Mouse (Mus musculus): ENCODE data around the gene Abca1. TPM values are rescaled to one million over a fixed set of nuclear protein-coding genes. Genes with fewer than 3 reads are reported as not detected.

Gene Abca1
- 3.8 and 4.4 TPM in 2 replicates for polyA plus RNA-seq (2015; fragmentation: Nextera tagmentation; extraction: Ambion mirVana)

GRCm38 (mm10) chr4:53159767-53160166, at the start of gene Abca1:
Gene Abca1 (minus strand): TSS chr4:53159895.
- peak within 1 kb of the TSS; percentile 42 for H3K9ac ChIP-seq
- peak within 1 kb of the TSS; percentile 7; the same call in 1 of the 2 replicates for H3K27ac ChIP-seq

GRCm38 (mm10) chr4:53204482-53204881, 44.8 kb upstream of the Abca1 start:
- WGBS = 49% methylated on average over 7 of the region's 7 CpGs
- no peak for ATAC-seq (replicated peaks; ENCODE audit: low FRiP score)
- H3K27me3 ChIP-seq = no peaks in the 10 kb centered on the region

More at GRCm38 (mm10) chr4:53159767-53160166, at the start of gene Abca1:
- under 1% methylated on average over 37 of the region's 37 CpGs for WGBS
- Histone ChIP-seq H3K4me1 (peaks cover 13% of the 10 kb centered on the region), H3K27me3 (no peaks in the 10 kb centered on the region), H3K4me3 (replicated peaks) (peak within 1 kb of the TSS; percentile 62), H3K9me3 (replicated peaks) (no peaks in the 10 kb centered on the region), H3K4me2 (peak within 1 kb of the TSS; percentile 92), H3K36me3 (no peaks in the 10 kb centered on the region)
- peak; percentile 97 for ATAC-seq (replicated peaks; ENCODE audit: low FRiP score)

GRCm38 (mm10) chr4:53203595-53204400, 44.1 kb upstream of the Abca1 start:
- Histone ChIP-seq H3K36me3 (no peaks in the 10 kb centered on the region), H3K9me3 (replicated peaks) (no peaks in the 10 kb centered on the region), H3K4me2 (no peak overlapping the region), H3K4me1 (no peaks in the 10 kb centered on the region), H3K4me3 (replicated peaks) (no peak overlapping the region), H3K27ac (no peak overlapping the region), H3K27me3 (no peaks in the 10 kb centered on the region), H3K9ac (no peak overlapping the region)
- WGBS = 63% methylated on average over 15 of the region's 15 CpGs
- no peak for ATAC-seq (replicated peaks; ENCODE audit: low FRiP score)

More at GRCm38 (mm10) chr4:53204482-53204881, 44.8 kb upstream of the Abca1 start:
- Histone ChIP-seq H3K9ac (no peak overlapping the region), H3K4me1 (no peaks in the 10 kb centered on the region), H3K27ac (no peak overlapping the region), H3K4me3 (replicated peaks) (no peak overlapping the region), H3K36me3 (no peaks in the 10 kb centered on the region), H3K9me3 (replicated peaks) (no peaks in the 10 kb centered on the region), H3K4me2 (no peak overlapping the region)

- peaks cover 5% of the 10 kb centered on the region for H3K4me1 ChIP-seq
- no peak overlapping the region for H3K4me3 ChIP-seq (replicated peaks)
- ATAC-seq (replicated peaks; ENCODE audit: low FRiP score) = no peak
- H3K9ac ChIP-seq = no peak overlapping the region
- 89% methylated on average over 1 of the region's 1 CpGs for WGBS
- no peak overlapping the region for H3K27ac ChIP-seq
- H3K27me3 ChIP-seq = no peaks in the 10 kb centered on the region
- H3K9me3 ChIP-seq (replicated peaks) = no peaks in the 10 kb centered on the region
- no peaks in the 10 kb centered on the region for H3K36me3 ChIP-seq
- no peak overlapping the region for H3K4me2 ChIP-seq
Measured at GRCm38 (mm10) chr4:53200276-53200675, 40.6 kb upstream of the Abca1 start.

- Histone ChIP-seq H3K9me3 (replicated peaks) (no peaks in the 10 kb centered on the region), H3K9ac (no peak overlapping the region), H3K27me3 (no peaks in the 10 kb centered on the region), H3K27ac (no peak overlapping the region), H3K4me2 (no peak overlapping the region), H3K4me3 (replicated peaks) (no peak overlapping the region), H3K36me3 (no peaks in the 10 kb centered on the region), H3K4me1 (peaks cover 5% of the 10 kb centered on the region)
- WGBS = 81% methylated on average over 4 of the region's 4 CpGs
- no peak for ATAC-seq (replicated peaks; ENCODE audit: low FRiP score)
Measured at GRCm38 (mm10) chr4:53197842-53198241, 38.1 kb upstream of the Abca1 start.

- peak overlapping the region; percentile 61 for H3K4me2 ChIP-seq
- H3K27ac ChIP-seq = 0 out of 2 replicates have a peak overlapping the region, but pooled peaks have one; percentile 3
- no peaks in the 10 kb centered on the region for H3K27me3 ChIP-seq
- H3K9me3 ChIP-seq (replicated peaks) = no peaks in the 10 kb centered on the region
- ATAC-seq (replicated peaks; ENCODE audit: low FRiP score) = peak; percentile 98
- H3K4me3 ChIP-seq (replicated peaks) = peak overlapping the region; percentile 49
- WGBS = 17% methylated on average over 24 of the region's 24 CpGs
- H3K9ac ChIP-seq = no peak overlapping the region; the same call in 1 of the 2 replicates
- no peaks in the 10 kb centered on the region for H3K36me3 ChIP-seq
- peaks cover 5% of the 10 kb centered on the region for H3K4me1 ChIP-seq
Measured at GRCm38 (mm10) chr4:53196058-53196771, 36.5 kb upstream of the Abca1 start.

GRCm38 (mm10) chr4:53187071-53187470, 27.4 kb upstream of the Abca1 start:
- WGBS = 32% methylated on average over 4 of the region's 4 CpGs
- no peaks in the 10 kb centered on the region for H3K9me3 ChIP-seq (replicated peaks)
- no peaks in the 10 kb centered on the region for H3K27me3 ChIP-seq
- H3K27ac ChIP-seq = peak overlapping the region; percentile 74
- H3K4me1 ChIP-seq = 0 out of 2 replicates have a peak, but pooled peaks cover 5% of the 10 kb centered on the region
- H3K4me2 ChIP-seq = no peak overlapping the region
- peak; percentile 76 for ATAC-seq (replicated peaks; ENCODE audit: low FRiP score)
- H3K36me3 ChIP-seq = no peaks in the 10 kb centered on the region
- H3K9ac ChIP-seq = no peak overlapping the region
- no peak overlapping the region for H3K4me3 ChIP-seq (replicated peaks)

GRCm38 (mm10) chr4:53186573-53186972, 26.9 kb upstream of the Abca1 start:
- Histone ChIP-seq H3K36me3 (no peaks in the 10 kb centered on the region), H3K4me2 (no peak overlapping the region), H3K9ac (no peak overlapping the region), H3K27ac (peak overlapping the region; percentile 74), H3K27me3 (no peaks in the 10 kb centered on the region), H3K9me3 (replicated peaks) (no peaks in the 10 kb centered on the region), H3K4me1 (0 out of 2 replicates have a peak, but pooled peaks cover 5% of the 10 kb centered on the region), H3K4me3 (replicated peaks) (no peak overlapping the region)
- 64% methylated on average over 4 of the region's 4 CpGs for WGBS
- peak; percentile 49; the same call in 1 of the 2 replicates for ATAC-seq (replicated peaks; ENCODE audit: low FRiP score)

GRCm38 (mm10) chr4:53186141-53186540, 26.4 kb upstream of the Abca1 start:
- 86% methylated on average over 4 of the region's 4 CpGs for WGBS
- Histone ChIP-seq H3K27ac (no peak overlapping the region), H3K9ac (no peak overlapping the region), H3K4me2 (no peak overlapping the region), H3K27me3 (no peaks in the 10 kb centered on the region), H3K4me3 (replicated peaks) (no peak overlapping the region), H3K9me3 (replicated peaks) (no peaks in the 10 kb centered on the region), H3K4me1 (0 out of 2 replicates have a peak, but pooled peaks cover 5% of the 10 kb centered on the region), H3K36me3 (no peaks in the 10 kb centered on the region)
- no peak for ATAC-seq (replicated peaks; ENCODE audit: low FRiP score)

- H3K9me3 ChIP-seq (replicated peaks) = no peaks in the 10 kb centered on the region
- no peak for ATAC-seq (replicated peaks; ENCODE audit: low FRiP score)
Measured at GRCm38 (mm10) chr4:53181479-53181878, 21.8 kb upstream of the Abca1 start.

GRCm38 (mm10) chr4:53179308-53179820, 19.7 kb upstream of the Abca1 start:
- Histone ChIP-seq H3K4me1 (peaks cover 6% of the 10 kb centered on the region; the same call in 1 of the 2 replicates), H3K27me3 (no peaks in the 10 kb centered on the region), H3K4me3 (replicated peaks) (no peak overlapping the region), H3K9me3 (replicated peaks) (no peaks in the 10 kb centered on the region), H3K36me3 (no peaks in the 10 kb centered on the region), H3K27ac (no peak overlapping the region), H3K9ac (no peak overlapping the region), H3K4me2 (no peak overlapping the region)
- WGBS = 65% methylated on average over 10 of the region's 10 CpGs
- ATAC-seq (replicated peaks; ENCODE audit: low FRiP score) = no peak

More at GRCm38 (mm10) chr4:53181479-53181878, 21.8 kb upstream of the Abca1 start:
- WGBS = 79% methylated on average over 6 of the region's 6 CpGs
- Histone ChIP-seq H3K4me2 (no peak overlapping the region), H3K27ac (no peak overlapping the region), H3K4me1 (peaks cover 6% of the 10 kb centered on the region; the same call in 1 of the 2 replicates), H3K27me3 (no peaks in the 10 kb centered on the region), H3K4me3 (replicated peaks) (no peak overlapping the region), H3K36me3 (no peaks in the 10 kb centered on the region), H3K9ac (no peak overlapping the region)

GRCm38 (mm10) chr4:53178489-53178888, 18.8 kb upstream of the Abca1 start:
- Histone ChIP-seq H3K9ac (no peak overlapping the region), H3K36me3 (no peaks in the 10 kb centered on the region), H3K9me3 (replicated peaks) (no peaks in the 10 kb centered on the region), H3K27me3 (no peaks in the 10 kb centered on the region), H3K27ac (no peak overlapping the region), H3K4me2 (no peak overlapping the region), H3K4me1 (peaks cover 6% of the 10 kb centered on the region; the same call in 1 of the 2 replicates), H3K4me3 (replicated peaks) (no peak overlapping the region)
- no peak for ATAC-seq (replicated peaks; ENCODE audit: low FRiP score)
- 84% methylated on average over 7 of the region's 7 CpGs for WGBS

Data from kidney, embryonic 15.5 days (tissue).